Mouse (Mus musculus) limb, embryonic 12.5 days (tissue): ENCODE measurements around the gene Rnf5. TPM values are rescaled to one million over a fixed set of nuclear protein-coding genes. Genes with fewer than 3 reads are reported as not detected.
A peak's percentile ranks its signal among the peaks of the same experiment; 100 is the strongest.

ENCODE experiments used
- ATAC-seq: fragments of 200-750 bp; cut with Nextera tagmentation; 2 replicates; pipeline ENCODE4 v1.8.0; 2017; ENCODE audit warnings: low read depth, moderate TSS enrichment; ENCODE audit not compliant: insufficient number of reproducible peaks, insufficient read depth, low FRiP score, low TSS enrichment
- H3K27ac ChIP-seq: fragments of 300-500 bp; sonication (generic); 2 replicates; pipeline ENCODE4 v1.5.1; 2016; ENCODE audit warnings: mild to moderate bottlenecking, moderate library complexity
- H3K27me3 ChIP-seq: fragments of 300-500 bp; sonication (generic); 2 replicates; pipeline ENCODE4 v1.6.1; 2016; ENCODE audit warnings: mild to moderate bottlenecking, moderate library complexity
- H3K36me3 ChIP-seq: fragments of 300-500 bp; sonication (generic); 2 replicates; pipeline ENCODE4 v1.6.1; 2016; ENCODE audit warnings: mild to moderate bottlenecking, moderate library complexity
- H3K4me1 ChIP-seq: fragments of 300-500 bp; sonication (generic); replicated peaks from 2 replicates; pipeline ENCODE4 v1.6.1; 2016
- H3K4me2 ChIP-seq: fragments of 300-500 bp; sonication (generic); 2 replicates; pipeline ENCODE4 v1.6.1; 2016; ENCODE audit warnings: mild to moderate bottlenecking, moderate library complexity
- H3K4me3 ChIP-seq: fragments of 300-500 bp; sonication (generic); replicated peaks from 2 replicates; pipeline ENCODE4 v1.5.1; 2016; ENCODE audit warnings: mild to moderate bottlenecking
- H3K9ac ChIP-seq: fragments of 300-500 bp; sonication (generic); replicated peaks from 2 replicates; pipeline ENCODE4 v1.6.1; 2016; ENCODE audit warnings: mild to moderate bottlenecking, moderate library complexity
- H3K9me3 ChIP-seq: fragments of 300-500 bp; sonication (generic); 2 replicates; pipeline ENCODE4 v1.6.1; 2016; ENCODE audit warnings: mild to moderate bottlenecking, moderate library complexity
- WGBS: fragments of 180-500 bp; shearing (Covaris S2); methylation state at CpG from one replicate; pipeline ENCODE4 v1.1.7; 2016; 5-methylcytosine and 5-hydroxymethylcytosine counted together
- polyA plus RNA-seq: library from polyadenylated mRNA; unstranded; fragments of >200 nt; fragmentation: Nextera tagmentation; extraction: Ambion mirVana; gene quantifications from 2 replicates; pipeline ENCODE4 v1.2.1, GENCODE M21; 2016

Gene Rnf5
- polyA plus RNA-seq, 1 experiment from 2014 or later, result 143 TPM

DNA sequence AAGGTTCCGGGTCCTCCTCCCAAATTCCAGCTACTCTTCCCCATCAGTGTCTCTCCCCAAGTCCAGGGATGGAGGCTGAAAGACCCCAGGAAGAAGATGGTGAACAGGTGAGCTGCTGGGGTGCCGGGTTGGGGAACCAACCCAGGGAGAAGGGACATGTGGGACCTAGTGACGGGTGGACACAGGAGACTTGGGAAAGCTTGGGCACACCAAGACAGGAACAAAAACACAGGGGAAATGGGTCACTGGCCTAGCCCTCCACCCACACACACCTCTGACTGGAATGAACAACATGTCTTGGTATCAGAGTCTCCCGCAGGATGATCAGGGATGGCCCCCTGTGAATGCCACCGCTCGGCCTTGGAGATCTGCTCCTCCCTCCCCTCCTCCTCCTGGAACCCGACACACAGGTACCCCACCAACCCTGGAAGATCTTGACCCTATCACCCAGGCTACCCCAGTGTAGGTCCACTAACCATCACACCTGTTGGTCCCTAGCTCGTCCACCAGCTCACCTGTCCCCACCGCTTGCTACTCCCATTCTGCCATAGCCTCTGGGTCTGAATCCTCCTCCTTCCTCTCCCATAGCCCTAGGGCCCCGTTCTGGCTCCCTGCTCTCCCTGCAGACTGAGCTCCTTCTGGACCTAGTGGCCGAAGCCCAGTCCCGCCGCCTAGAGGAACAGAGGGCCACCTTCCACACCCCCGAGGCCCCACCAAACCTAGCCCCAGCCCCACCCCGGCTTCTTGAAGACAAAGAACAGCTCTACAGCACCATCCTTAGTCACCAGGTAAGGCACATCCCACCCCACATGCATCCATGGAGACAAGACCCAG, 13.1 kb downstream of the Rnf5 start:
- Histone ChIP-seq H3K4me3 (no peak overlapping the region), H3K27ac (peak overlapping the region; percentile 100)
- no peak for ATAC-seq

DNA sequence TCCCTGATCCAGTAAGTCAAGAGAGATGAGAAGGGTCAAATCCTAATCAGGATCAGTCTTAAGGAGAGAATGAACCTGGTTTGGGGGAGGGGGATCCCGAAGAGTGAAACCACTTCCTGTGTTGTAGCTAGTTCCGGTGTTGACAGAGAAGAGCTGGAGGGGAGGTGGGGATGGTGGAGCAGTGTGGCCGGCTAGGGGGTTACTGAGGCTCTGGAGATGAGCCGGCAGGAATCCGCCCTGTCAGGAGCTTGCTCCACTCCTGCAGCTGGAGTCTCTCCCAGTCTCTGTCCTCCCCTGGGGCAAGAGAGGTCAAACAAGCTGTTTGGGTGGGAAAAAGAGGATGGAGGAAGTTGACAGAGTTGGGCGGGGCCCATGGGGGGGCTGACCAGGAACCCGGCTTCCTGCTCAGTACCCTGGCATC, 13.8 kb downstream of the Rnf5 start, which contains the start of gene Gpsm3:
Gene Gpsm3, plus strand, starts transcription at position 126 of the 421 bp plus-strand sequence.
- Histone ChIP-seq H3K4me2 (peak within 1 kb of the TSS; percentile 97), H3K4me1 (peaks cover 65% of the 10 kb centered on the region), H3K4me3 (0 out of 2 replicates have a peak within 1 kb of the TSS, but pooled peaks have one; percentile 73), H3K36me3 (peaks cover 8% of the 10 kb centered on the region), H3K9ac (peak within 1 kb of the TSS; percentile 18; the same call in 1 of the 2 replicates), H3K27me3 (no peaks in the 10 kb centered on the region), H3K9me3 (no peaks in the 10 kb centered on the region), H3K27ac (peak within 1 kb of the TSS; percentile 100)
- ATAC-seq, result no peak
- WGBS, result 11% methylated on average over 7 of the region's 7 CpGs

More for the DNA sequence above, 13.1 kb downstream of the Rnf5 start:
- Histone ChIP-seq H3K4me2 (peak overlapping the region; percentile 97), H3K4me1 (peaks cover 70% of the 10 kb centered on the region), H3K9ac (peak overlapping the region; percentile 18; the same call in 1 of the 2 replicates), H3K36me3 (peaks cover 15% of the 10 kb centered on the region), H3K9me3 (no peaks in the 10 kb centered on the region), H3K27me3 (no peaks in the 10 kb centered on the region)
- 68% methylated on average over 15 of the region's 15 CpGs for WGBS

DNA sequence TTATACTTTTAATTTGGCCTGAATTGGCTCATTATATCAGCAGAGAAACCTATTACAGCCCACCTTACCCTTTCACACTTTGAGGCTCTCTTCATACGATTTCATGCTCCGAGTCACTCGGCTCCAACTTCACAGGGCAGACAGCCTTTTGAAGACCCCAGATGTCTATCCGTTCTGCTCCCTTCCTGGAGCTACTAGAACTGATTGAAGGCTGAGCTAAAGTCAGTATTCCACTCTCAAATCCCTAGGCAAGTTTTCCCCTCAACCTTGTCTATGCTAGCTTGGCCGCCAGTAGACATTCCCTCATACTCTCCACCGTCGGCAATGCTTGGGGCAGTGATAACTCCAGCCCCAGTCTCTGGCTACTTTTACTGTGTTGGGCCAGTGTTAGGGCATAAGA, 14.3 kb downstream of the Rnf5 start:
- no peak overlapping the region for H3K4me3 ChIP-seq
- H3K9ac ChIP-seq, result no peak overlapping the region
- whole genome bisulfite sequencing, result 32% methylated on average over 7 of the region's 7 CpGs
- H3K27me3 ChIP-seq, result no peaks in the 10 kb centered on the region
- peaks cover 3% of the 10 kb centered on the region for H3K36me3 ChIP-seq
- H3K27ac ChIP-seq, result peak overlapping the region; percentile 78
- H3K9me3 ChIP-seq, result no peaks in the 10 kb centered on the region
- no peak for ATAC-seq
- H3K4me1 ChIP-seq, result peaks cover 60% of the 10 kb centered on the region
- peak overlapping the region; percentile 33 for H3K4me2 ChIP-seq

GRCm38 (mm10) chr17:34588767-34589166, 14.7 kb downstream of the Rnf5 start:
- ATAC-seq, result no peak
- H3K9ac ChIP-seq, result no peak overlapping the region
- H3K27me3 ChIP-seq, result no peaks in the 10 kb centered on the region
- WGBS, result 39% methylated on average over 3 of the region's 3 CpGs
- peaks cover 56% of the 10 kb centered on the region for H3K4me1 ChIP-seq
- peak overlapping the region; percentile 78 for H3K27ac ChIP-seq
- H3K9me3 ChIP-seq, result no peaks in the 10 kb centered on the region
- H3K4me3 ChIP-seq, result 0 out of 2 replicates have a peak overlapping the region, but pooled peaks have one; percentile 73
- H3K4me2 ChIP-seq, result peak overlapping the region; percentile 90
- no peaks in the 10 kb centered on the region for H3K36me3 ChIP-seq

GRCm38 (mm10) chr17:34587814-34588213, 15.7 kb downstream of the Rnf5 start:
- H3K4me3 ChIP-seq, result peak overlapping the region; percentile 73
- no peaks in the 10 kb centered on the region for H3K27me3 ChIP-seq
- 4% methylated on average over 19 of the region's 19 CpGs for WGBS
- peaks cover 49% of the 10 kb centered on the region for H3K4me1 ChIP-seq
- peak overlapping the region; percentile 99 for H3K27ac ChIP-seq
- H3K9ac ChIP-seq, result peak overlapping the region; percentile 91
- peak overlapping the region; percentile 90 for H3K4me2 ChIP-seq
- no peaks in the 10 kb centered on the region for H3K9me3 ChIP-seq
- ATAC-seq, result no peak
- no peaks in the 10 kb centered on the region for H3K36me3 ChIP-seq

GRCm38 (mm10) chr17:34587423-34587811, 16.1 kb downstream of the Rnf5 start:
- H3K27me3 ChIP-seq, result no peaks in the 10 kb centered on the region
- WGBS, result under 1% methylated on average over 50 of the region's 50 CpGs
- H3K4me2 ChIP-seq, result peak overlapping the region; percentile 90
- peak overlapping the region; percentile 91 for H3K9ac ChIP-seq
- H3K9me3 ChIP-seq, result no peaks in the 10 kb centered on the region
- H3K27ac ChIP-seq, result peak overlapping the region; percentile 99
- peak overlapping the region; percentile 73 for H3K4me3 ChIP-seq
- ATAC-seq, result peak; percentile 83
- no peaks in the 10 kb centered on the region for H3K36me3 ChIP-seq
- peaks cover 49% of the 10 kb centered on the region for H3K4me1 ChIP-seq

GRCm38 (mm10) chr17:34586796-34587422, 16.6 kb downstream of the Rnf5 start:
- under 1% methylated on average over 38 of the region's 38 CpGs for WGBS
- H3K36me3 ChIP-seq, result no peaks in the 10 kb centered on the region
- peak overlapping the region; percentile 91 for H3K9ac ChIP-seq
- peak; percentile 80 for ATAC-seq
- H3K4me3 ChIP-seq, result peak overlapping the region; percentile 73
- peaks cover 49% of the 10 kb centered on the region for H3K4me1 ChIP-seq
- H3K9me3 ChIP-seq, result no peaks in the 10 kb centered on the region
- peak overlapping the region; percentile 90 for H3K4me2 ChIP-seq
- H3K27ac ChIP-seq, result peak overlapping the region; percentile 99
- H3K27me3 ChIP-seq, result no peaks in the 10 kb centered on the region

- no peak; the same call in 1 of the 2 replicates for ATAC-seq
- 27% methylated on average over 32 of the region's 32 CpGs for WGBS
These were observed 17.4 kb downstream of the Rnf5 start for GRCm38 (mm10) chr17:34585877-34586771.

GRCm38 (mm10) chr17:34585121-34585520, 18.4 kb downstream of the Rnf5 start:
- Histone ChIP-seq H3K27ac (no peak overlapping the region), H3K9ac (no peak overlapping the region), H3K4me3 (no peak overlapping the region), H3K36me3 (no peaks in the 10 kb centered on the region), H3K4me1 (peaks cover 32% of the 10 kb centered on the region), H3K4me2 (no peak overlapping the region), H3K27me3 (no peaks in the 10 kb centered on the region), H3K9me3 (no peaks in the 10 kb centered on the region)
- 91% methylated on average over 8 of the region's 8 CpGs for WGBS
- ATAC-seq, result no peak

More at GRCm38 (mm10) chr17:34585877-34586771, 17.4 kb downstream of the Rnf5 start:
- H3K36me3 ChIP-seq, result no peaks in the 10 kb centered on the region
- H3K27ac ChIP-seq, result peak overlapping the region; percentile 99
- H3K27me3 ChIP-seq, result no peaks in the 10 kb centered on the region
- H3K9ac ChIP-seq, result peak overlapping the region; percentile 91
- no peaks in the 10 kb centered on the region for H3K9me3 ChIP-seq
- peak overlapping the region; percentile 90 for H3K4me2 ChIP-seq
- H3K4me3 ChIP-seq, result peak overlapping the region; percentile 73
- peaks cover 42% of the 10 kb centered on the region for H3K4me1 ChIP-seq

GRCm38 (mm10) chr17:34583819-34584218, 19.7 kb downstream of the Rnf5 start:
- no peak overlapping the region for H3K4me2 ChIP-seq
- no peaks in the 10 kb centered on the region for H3K9me3 ChIP-seq
- 88% methylated on average over 8 of the region's 8 CpGs for WGBS
- no peak overlapping the region for H3K27ac ChIP-seq
- H3K4me3 ChIP-seq, result no peak overlapping the region
- H3K27me3 ChIP-seq, result no peaks in the 10 kb centered on the region
- peaks cover 19% of the 10 kb centered on the region for H3K4me1 ChIP-seq
- no peaks in the 10 kb centered on the region for H3K36me3 ChIP-seq
- H3K9ac ChIP-seq, result no peak overlapping the region; the same call in 1 of the 2 replicates
- ATAC-seq, result no peak
